Mouse (Mus musculus) cortical plate, adult 2 months (tissue): Measurements from ENCODE around the gene Tiam2.

Experiments
- CTCF ChIP-seq: fragments of 200-500 bp; IDR thresholded peaks from 2 replicates; pipeline ENCODE4 v1.5.1; 2011; ENCODE audit warnings: mild to moderate bottlenecking, control low read depth, low read length; ENCODE audit not compliant: insufficient read depth; ENCODE audit errors: extremely low read depth
- POLR2A ChIP-seq: fragments of 200-500 bp; IDR thresholded peaks from 2 replicates; pipeline ENCODE4 v1.6.1; 2011; ENCODE audit warnings: mild to moderate bottlenecking, low read length, control low read depth; ENCODE audit not compliant: insufficient read depth; ENCODE audit errors: extremely low read depth

DNA sequence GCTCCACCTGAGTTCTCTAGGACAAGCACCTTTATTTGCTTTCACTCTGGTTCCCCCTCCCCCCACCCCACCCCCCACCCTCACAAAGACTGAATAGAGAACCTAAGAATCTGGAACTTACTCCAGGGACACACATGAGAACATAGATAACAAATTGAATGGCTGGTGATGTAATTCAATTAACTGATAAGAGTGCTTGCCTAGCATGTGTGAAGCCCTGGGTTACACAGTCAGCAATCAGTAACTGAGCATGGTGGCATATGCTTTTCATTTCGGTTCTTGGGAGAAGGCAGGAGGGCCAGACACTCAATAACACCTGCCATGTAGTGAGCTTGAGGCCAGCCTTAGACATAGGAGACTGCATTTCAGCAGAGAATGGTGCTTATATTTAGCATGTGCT lies 229.9 kb downstream of the Tiam2 start:
- TF ChIP-seq CTCF (no peak), POLR2A (no peak)
